Mouse (Mus musculus): ENCODE data around the gene Exosc9.

DNA sequence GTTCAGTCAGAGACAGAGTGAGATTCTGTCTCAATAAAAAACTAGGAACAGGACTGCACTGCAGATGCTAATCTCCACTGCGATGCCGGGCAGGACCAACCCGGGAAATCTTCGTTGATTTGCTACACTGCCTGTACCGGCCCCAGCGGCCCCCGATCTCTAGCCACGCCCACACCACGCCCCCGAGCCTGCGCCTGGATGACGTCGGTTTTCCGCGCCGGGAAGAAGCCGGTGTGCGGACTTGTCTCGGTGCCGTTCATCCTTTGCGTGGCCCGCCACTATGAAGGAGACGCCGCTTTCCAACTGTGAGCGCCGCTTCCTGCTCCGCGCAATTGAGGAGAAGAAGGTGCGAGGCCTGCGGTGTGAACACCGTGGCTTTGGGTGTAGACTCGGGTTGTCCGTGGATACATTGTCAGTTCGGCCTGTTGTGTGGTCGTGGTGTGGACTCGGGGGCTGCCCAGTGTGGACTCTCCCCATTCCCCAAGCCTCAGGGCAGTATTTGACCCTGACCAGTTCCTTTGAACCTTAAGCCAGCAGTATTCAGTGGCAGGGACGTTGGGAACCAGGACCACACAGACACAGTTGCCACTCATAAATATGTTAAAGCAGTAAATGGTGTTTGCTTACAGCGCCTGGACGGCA lies at the start of gene Exosc9:
- TF ChIP-seq CTCF (IDR thresholded peaks at IDR 0.05; ENCODE audit: borderline replicate concordance, insufficient read depth, low read depth, low read length) (no peak), POLR2A (IDR thresholded peaks at IDR 0.05; ENCODE audit: borderline replicate concordance, insufficient read depth, low read length) (peak; percentile 79)
